Mouse (Mus musculus) common myeloid progenitor, adult 5-6 weeks (primary cell): ENCODE measurements around the gene Pigh. TPM values are rescaled to one million over a fixed set of nuclear protein-coding genes. Genes with fewer than 3 reads are reported as not detected.

ENCODE experiments used
- ATAC-seq: replicated peaks from 2 replicates; pipeline ENCODE4 v1.8.0; 2016; ENCODE audit warnings: low read depth, mild to moderate bottlenecking, moderate TSS enrichment, inconsistent platforms; ENCODE audit not compliant: poor library complexity, severe bottlenecking
- total RNA-seq: library from RNA; stranded (forward); fragments of 200-1000, 187-1606 nt; gene quantifications from 2 replicates; pipeline ENCODE4 v1.2.3, GENCODE M21; 2017

The Pigh gene
- total RNA-seq, 1 experiment from 2014 or later, result 23.6 TPM

GRCm38 (mm10) chr12:79068306-79068705, 21.1 kb downstream of the Pigh start:
- no peak for ATAC-seq

DNA sequence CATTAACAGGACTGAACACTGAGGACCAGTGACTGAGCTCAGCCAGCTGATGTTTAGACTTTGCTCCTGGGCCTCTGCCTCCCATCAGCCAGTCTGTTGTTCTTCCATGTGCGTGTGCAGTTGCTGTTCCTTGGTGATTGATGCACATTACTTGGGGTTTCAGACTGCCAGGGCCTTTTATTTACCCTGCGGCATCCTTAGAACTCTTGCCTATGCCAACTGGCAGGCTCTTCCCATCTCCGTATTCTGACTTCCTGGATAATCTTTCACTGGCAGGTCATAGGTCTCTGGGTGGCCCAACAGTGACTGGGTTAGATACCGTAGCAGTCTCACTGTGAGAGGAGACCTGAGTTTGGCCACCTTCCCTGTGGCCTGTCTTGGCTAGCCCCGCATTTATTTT, 21.9 kb downstream of the Pigh start:
- ATAC-seq, result no peak

GRCm38 (mm10) chr12:79066431-79066830, 23.0 kb downstream of the Pigh start:
- ATAC-seq, result no peak

DNA sequence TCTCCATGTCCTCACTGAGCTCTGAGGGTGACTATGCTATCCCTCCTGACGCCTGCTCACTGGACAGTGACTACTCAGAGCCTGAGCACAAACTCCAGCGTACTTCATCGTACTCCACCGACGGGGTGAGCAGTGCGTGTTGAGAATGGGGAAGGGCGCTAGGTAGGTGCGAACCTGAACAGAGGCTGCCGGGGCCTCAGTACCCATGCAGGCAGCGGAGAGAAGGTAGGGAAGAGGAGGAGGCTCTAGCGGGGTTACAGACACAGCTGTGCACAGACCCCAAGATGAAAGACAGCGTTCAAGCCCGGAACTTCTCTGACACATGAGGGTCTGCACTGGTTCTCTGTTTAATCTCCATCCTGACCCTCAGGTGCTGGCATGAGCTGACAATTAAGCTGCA, 25.0 kb downstream of the Pigh start:
- no peak for ATAC-seq

- peak; percentile 72 for ATAC-seq
These were observed 28.4 kb downstream of the Pigh start for GRCm38 (mm10) chr12:79060766-79061652.

DNA sequence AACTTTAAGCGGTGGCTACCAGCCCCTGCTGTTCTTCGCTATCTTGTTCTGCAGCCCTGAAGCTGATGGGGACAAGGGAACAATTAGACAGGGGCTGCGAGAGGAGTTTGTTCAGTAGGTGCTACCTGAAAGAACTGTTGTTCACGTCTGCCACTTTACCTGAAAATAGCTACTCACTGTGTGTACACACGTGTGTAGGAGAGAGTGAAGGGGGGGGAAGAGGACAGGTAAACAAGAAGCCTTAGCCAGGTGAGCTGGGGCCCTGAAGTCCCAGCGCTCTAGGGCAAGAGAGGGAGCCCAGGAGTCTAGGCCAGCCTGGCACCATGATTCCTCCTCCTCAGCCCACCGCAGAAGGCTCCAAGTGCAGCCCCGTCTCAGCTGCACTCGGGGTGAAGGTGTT, 29.3 kb downstream of the Pigh start:
- no peak for ATAC-seq

DNA sequence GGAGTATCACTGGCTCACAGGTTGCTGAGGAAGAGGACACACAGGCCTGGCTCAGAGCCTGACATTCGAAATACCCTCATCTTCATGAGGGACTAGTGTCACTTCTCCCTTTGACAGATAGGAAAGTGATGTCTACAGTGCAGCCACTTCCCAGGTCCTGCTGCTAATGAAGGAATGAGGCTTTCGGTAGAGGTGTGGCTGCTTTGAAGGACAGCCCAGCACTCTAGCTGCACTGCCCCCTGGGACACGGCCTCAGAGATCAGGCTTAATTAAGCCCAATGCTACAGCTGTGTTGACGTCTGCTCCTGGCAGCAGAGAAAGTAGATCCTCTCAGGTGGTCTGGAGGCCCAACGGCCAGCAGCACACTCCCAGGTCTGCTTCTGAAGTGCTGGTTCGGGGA, 29.9 kb downstream of the Pigh start:
- no peak for ATAC-seq

DNA sequence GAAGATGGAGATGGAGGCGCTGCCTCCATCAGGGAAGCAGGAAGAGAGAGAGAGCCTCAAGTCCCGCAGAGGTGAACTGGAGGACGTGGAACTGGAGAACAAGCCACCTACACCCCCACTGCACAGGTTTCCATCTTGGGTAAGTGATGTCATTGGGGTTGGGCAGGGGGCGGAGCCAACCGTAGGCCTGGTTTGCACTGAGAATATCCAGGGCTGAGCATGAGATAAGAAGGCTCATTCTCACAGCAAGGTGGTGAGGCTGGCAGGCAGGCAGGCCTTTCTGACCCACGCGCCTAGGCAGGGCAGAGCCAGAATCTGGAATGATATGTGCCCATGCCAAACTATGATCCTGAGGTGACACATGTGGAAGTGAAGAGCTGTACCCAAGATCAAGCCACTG, 34.2 kb downstream of the Pigh start:
- ATAC-seq, result peak; percentile 54; the same call in 1 of the 2 replicates

DNA sequence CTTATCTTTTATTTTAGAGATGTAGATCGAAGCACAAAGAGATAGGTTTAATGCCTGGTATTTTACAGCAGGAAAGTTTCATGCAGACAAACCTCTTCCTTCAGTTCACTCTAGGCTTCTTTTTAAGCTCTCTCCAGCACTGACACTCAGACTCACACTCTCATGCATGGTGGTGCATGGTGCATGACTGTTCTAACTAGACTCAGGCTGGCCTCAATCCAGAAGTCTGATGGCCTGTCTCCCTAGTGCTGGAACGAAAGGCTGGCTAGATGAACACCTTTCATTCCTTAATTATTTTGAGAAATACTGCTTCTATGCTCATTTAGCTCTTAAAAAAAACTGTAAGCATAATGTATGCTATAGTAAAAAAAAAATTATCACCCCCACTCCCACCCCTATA, 37.4 kb downstream of the Pigh start:
- ATAC-seq, result no peak

- 0 out of 2 replicates have a peak, but pooled peaks have one; percentile 45 for ATAC-seq
These were observed 38.8 kb downstream of the Pigh start for GRCm38 (mm10) chr12:79050545-79051212.

DNA sequence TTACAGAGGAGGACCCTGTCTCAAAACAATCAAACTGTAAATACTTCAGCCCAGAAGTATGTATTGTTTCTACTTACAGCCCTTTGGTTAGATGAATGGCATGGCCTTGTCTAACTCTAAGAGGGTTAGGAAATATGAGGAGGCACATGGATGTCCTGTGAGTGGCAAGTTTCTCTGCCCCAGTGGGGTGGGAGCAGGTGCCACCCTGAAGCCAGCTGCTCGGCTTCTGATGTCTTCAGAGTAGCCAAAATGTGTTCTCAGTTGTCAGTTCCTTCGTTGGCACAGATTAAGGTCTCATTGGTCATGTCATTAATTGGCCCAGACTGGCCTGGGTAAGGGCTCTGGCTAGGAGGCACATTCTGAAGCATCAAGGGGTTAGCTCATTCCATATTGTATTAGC, 39.6 kb downstream of the Pigh start:
- ATAC-seq, result no peak

GRCm38 (mm10) chr12:79048898-79049297, 40.6 kb downstream of the Pigh start:
- no peak for ATAC-seq

- ATAC-seq, result no peak
These were observed 42.2 kb downstream of the Pigh start for GRCm38 (mm10) chr12:79047203-79047602.

- ATAC-seq, result no peak
These were observed 43.3 kb downstream of the Pigh start for GRCm38 (mm10) chr12:79046171-79046570.

GRCm38 (mm10) chr12:79044668-79045067, 44.8 kb downstream of the Pigh start:
- no peak for ATAC-seq

DNA sequence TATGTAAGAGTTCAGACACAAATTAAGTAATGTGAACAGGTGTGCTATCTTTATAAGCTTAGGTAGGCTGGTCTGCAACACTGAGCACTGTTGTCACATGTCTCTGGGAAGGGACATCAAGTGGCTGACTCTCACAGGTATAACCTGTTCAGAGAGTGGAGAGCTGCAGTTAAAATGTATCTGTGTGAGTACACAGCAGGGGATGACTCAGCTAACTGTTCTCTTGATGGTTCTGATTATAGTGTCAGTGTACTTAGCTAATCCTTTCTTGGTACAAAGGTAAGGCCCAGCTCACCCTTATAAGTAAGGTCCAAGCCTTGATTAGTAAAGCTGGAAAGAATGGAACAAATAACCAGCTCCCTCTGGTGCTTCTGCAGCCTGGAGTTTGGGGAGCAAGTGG, 48.0 kb downstream of the Pigh start:
- no peak for ATAC-seq

- ATAC-seq, result no peak
These were observed 49.1 kb downstream of the Pigh start for GRCm38 (mm10) chr12:79040201-79040827.

DNA sequence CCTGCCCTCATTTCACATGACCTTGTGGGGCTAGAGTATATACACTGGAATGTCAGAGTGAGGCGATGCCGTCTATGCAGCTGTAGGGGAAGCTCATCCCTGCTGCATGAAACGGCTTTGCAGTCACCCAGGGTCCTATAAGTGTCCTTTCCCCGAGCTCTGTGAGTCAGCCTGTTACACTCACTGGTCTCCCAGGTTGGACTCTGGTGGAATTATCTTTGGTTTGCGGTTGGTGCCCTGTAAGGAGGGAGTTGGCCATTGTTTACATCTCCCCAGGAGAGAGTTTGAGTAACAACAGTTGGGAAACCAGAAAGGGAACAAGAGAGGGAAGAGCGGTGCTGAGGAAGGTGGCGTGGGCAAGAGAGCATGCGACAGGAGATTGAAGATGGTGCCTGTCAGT, 49.7 kb downstream of the Pigh start:
- no peak for ATAC-seq

DNA sequence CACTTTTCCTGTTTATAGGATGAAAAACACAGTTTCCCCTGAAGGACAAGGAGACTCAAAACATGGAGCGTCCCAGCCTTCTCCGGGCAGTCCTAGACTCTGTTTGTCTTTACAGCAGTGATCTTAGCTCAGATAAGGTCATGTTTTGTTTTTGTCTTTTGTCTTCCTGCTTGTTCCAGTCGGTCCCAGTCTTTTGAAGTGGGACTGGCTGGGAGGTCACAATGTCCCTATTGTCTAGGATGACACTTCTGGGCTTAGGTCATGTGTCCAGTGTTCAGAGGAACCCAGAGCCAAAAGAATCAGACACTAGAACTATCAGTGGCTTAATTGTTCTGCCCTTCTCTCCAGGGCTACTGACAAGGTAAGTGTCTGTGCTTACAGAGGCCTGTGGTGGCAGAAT, 54.1 kb downstream of the Pigh start:
- no peak for ATAC-seq

- ATAC-seq, result no peak
These were observed 55.1 kb downstream of the Pigh start for GRCm38 (mm10) chr12:79034331-79034730.
